Mouse (Mus musculus): ENCODE measurements around the gene Aasdh. TPM values are rescaled to one million over a fixed set of nuclear protein-coding genes. Genes with fewer than 3 reads are reported as not detected.

Gene Aasdh
- total and polyA plus RNA-seq, 3 experiments = 20.7 to 26.5 TPM; not detected in 1

DNA sequence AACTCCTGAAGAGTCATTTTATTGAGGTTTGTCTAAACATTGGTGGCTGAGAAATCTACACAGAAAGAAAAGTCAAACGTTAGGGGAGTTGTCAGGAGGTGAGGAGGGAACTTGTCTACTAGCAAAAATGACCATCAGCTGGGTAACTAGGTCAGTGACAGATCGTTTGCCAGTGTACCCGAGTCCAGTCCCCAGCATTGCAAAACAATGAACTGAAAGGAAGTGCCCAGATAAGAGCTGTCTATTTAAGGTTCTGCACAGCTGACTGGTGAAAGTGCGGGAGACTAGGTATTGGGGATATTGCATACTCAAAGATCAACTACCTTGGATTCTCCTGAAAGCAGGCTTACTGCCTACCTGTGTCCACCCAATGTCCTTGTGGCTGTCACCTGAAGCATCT is 3.2 kb downstream of the Aasdh start:
- TF ChIP-seq SMC3 (IDR thresholded peaks at IDR 0.05; ENCODE audit: low read depth, low read length) (no peak), RCOR1 (IDR thresholded peaks at IDR 0.05; ENCODE audit: low read depth, low read length) (no peak), ZNF384 (IDR thresholded peaks at IDR 0.05; ENCODE audit: low read depth, low read length) (no peak), MXI1 (IDR thresholded peaks at IDR 0.05; ENCODE audit: low read depth, low read length) (no peak), GABPA (IDR thresholded peaks at IDR 0.05; ENCODE audit: low read depth, low read length) (no peak), MEF2A (IDR thresholded peaks at IDR 0.05; ENCODE audit: extremely low read depth, insufficient replicate concordance, low read depth, low read length, poor library complexity, severe bottlenecking) (no peak), USF2 (IDR thresholded peaks at IDR 0.05; ENCODE audit: borderline replicate concordance in 1 of 2, insufficient read depth in 1 of 2, low read depth in 1 of 2, low read length in 2 of 2) (no peak), UBTF (IDR thresholded peaks at IDR 0.05; ENCODE audit: borderline replicate concordance, insufficient read depth, low read depth, low read length) (no peak), KAT2A (conservative IDR thresholded peaks at IDR 0.05; ENCODE audit: low read depth, low read length) (no peak), GATA1 (IDR thresholded peaks at IDR 0.05; ENCODE audit: low read depth, low read length) (no peak)
- Histone ChIP-seq H3K9me3 (replicated peaks; ENCODE audit: insufficient read depth, low read length) (no peaks in the 10 kb centered on the region), H3K27me3 (ENCODE audit: control insufficient read depth in 1 of 2, insufficient read depth in 2 of 2, low read length in 2 of 2) (no peaks in the 10 kb centered on the region), H3K36me3 (ENCODE audit: control insufficient read depth in 1 of 2, insufficient read depth in 2 of 2, low read length in 2 of 2) (peaks cover 2 to 15% of the 10 kb centered on the region in 2 experiments; a peak in 3 of 4 replicates), H3K79me2 (ENCODE audit: control insufficient read depth, insufficient read depth, low read length, poor library complexity) (peaks cover 4% of the 10 kb centered on the region; the same call in 1 of the 2 replicates), H3K27ac (ENCODE audit: control insufficient read depth, low read depth, low read length) (no peak overlapping the region), H3K9ac (ENCODE audit: control insufficient read depth, low read depth, low read length, poor library complexity, severe bottlenecking) (no peak overlapping the region), H3K4me1 (ENCODE audit: control insufficient read depth in 1 of 2, insufficient read depth in 2 of 2, low read length in 2 of 2) (peaks cover 4 to 9% of the 10 kb centered on the region in 2 experiments; a peak in 2 of 4 replicates), H3K4me3 (ENCODE audit: control insufficient read depth in 1 of 2, insufficient read depth in 1 of 2, low read depth in 2 of 2, low read length in 2 of 2) (no peak overlapping the region)
- DNase-seq (ENCODE audit: low read depth, low spot score) = no peak

DNA sequence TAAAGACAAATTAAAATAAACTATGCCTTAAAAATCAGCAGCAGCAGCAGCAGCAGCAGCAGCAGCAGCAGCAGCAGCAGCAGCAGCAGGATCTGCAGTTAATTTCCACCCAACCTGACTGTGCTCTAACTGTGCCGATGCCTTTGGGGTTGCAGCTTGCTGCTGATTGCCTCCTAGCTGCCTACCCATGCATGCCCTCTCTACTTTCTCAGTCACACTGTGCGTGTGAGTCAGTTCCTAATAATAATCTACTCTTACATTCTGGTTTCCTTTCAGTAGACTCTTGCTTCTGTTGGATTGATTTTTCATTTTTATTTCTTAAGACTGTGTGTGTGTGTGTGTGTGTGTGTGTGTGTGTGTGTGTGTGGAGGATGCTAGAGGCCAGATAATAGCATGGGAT is 12.2 kb downstream of the Aasdh start:
- DNase-seq (ENCODE audit: low read depth, low spot score) = no peak
- H3K27me3 ChIP-seq (ENCODE audit: control insufficient read depth in 1 of 2, insufficient read depth in 2 of 2, low read length in 2 of 2) = no peaks in the 10 kb centered on the region
- no peaks in the 10 kb centered on the region for H3K4me1 ChIP-seq (ENCODE audit: control insufficient read depth in 1 of 2, insufficient read depth in 2 of 2, low read length in 2 of 2)
- peaks cover 0 to 18% of the 10 kb centered on the region in 2 experiments; a peak in 2 of 4 replicates for H3K36me3 ChIP-seq (ENCODE audit: control insufficient read depth in 1 of 2, insufficient read depth in 2 of 2, low read length in 2 of 2)
- H3K79me2 ChIP-seq (ENCODE audit: control insufficient read depth, insufficient read depth, low read length, poor library complexity) = no peaks in the 10 kb centered on the region
- no peak overlapping the region for H3K9ac ChIP-seq (ENCODE audit: control insufficient read depth, low read depth, low read length, poor library complexity, severe bottlenecking)
- H3K27ac ChIP-seq (ENCODE audit: control insufficient read depth, low read depth, low read length) = no peak overlapping the region
- H3K4me3 ChIP-seq (ENCODE audit: control insufficient read depth in 1 of 2, insufficient read depth in 1 of 2, low read depth in 2 of 2, low read length in 2 of 2) = no peak overlapping the region
- no peak for TF ChIP-seq CHD2 (IDR thresholded peaks at IDR 0.05; ENCODE audit: low read length)
- no peak for TF ChIP-seq GATA1 (IDR thresholded peaks at IDR 0.05; ENCODE audit: low read depth, low read length)
- H3K9me3 ChIP-seq (replicated peaks; ENCODE audit: insufficient read depth, low read length) = no peaks in the 10 kb centered on the region

DNA sequence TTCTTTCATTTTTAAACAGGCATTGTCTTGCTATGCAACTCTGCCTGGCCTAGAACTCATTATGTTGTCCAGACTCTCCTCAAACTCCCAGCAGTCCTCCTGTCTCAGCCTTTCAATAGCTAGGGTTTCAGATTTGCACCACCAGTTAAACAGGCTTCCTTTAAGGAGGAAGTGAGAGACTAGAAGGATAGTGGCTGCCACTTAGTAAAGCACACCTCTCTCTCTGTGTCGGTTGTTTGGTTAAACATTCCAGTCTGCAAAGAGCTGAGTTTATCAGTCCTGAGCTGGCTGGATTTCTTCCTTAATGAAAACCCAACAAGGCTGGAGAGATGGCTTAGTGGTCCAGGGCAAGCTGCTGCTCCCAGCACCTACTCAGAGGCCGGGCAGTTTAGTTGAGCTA is 12.7 kb downstream of the Aasdh start:
- no peak overlapping the region for H3K4me3 ChIP-seq (ENCODE audit: control insufficient read depth in 1 of 2, insufficient read depth in 1 of 2, low read depth in 2 of 2, low read length in 2 of 2)
- H3K27ac ChIP-seq (ENCODE audit: control insufficient read depth, low read depth, low read length) = no peak overlapping the region
- TF ChIP-seq ZNF384 (IDR thresholded peaks at IDR 0.05; ENCODE audit: low read depth, low read length) = no peak
- no peak for TF ChIP-seq ETS1 (IDR thresholded peaks at IDR 0.05; ENCODE audit: low read depth, low read length)
- TF ChIP-seq MAZ (IDR thresholded peaks at IDR 0.05; ENCODE audit: low read depth, low read length) = no peak
- TF ChIP-seq GABPA (IDR thresholded peaks at IDR 0.05; ENCODE audit: low read depth, low read length) = no peak
- TF ChIP-seq MYC (IDR thresholded peaks at IDR 0.05; ENCODE audit: low read depth, low read length) = no peak
- TF ChIP-seq CHD1 (IDR thresholded peaks at IDR 0.05; ENCODE audit: low read depth, low read length) = no peak
- TF ChIP-seq E2F4 (IDR thresholded peaks at IDR 0.05; ENCODE audit: borderline replicate concordance, low read depth, low read length) = no peak
- TF ChIP-seq NRF1 (IDR thresholded peaks at IDR 0.05; ENCODE audit: insufficient read depth, low read depth, low read length, poor library complexity, severe bottlenecking) = no peak
- no peak for TF ChIP-seq CTCF (IDR thresholded peaks at IDR 0.05 in 2 of 3, conservative IDR thresholded peaks at IDR 0.05 in 1 of 3; ENCODE audit: control insufficient read depth in 1 of 3, insufficient read depth in 1 of 3, low read depth in 2 of 3, low read length in 3 of 3, poor library complexity in 1 of 3, severe bottlenecking in 1 of 3)
- no peak for TF ChIP-seq MYB (IDR thresholded peaks at IDR 0.05; ENCODE audit: low read depth, low read length)
- no peak for TF ChIP-seq POLR2AphosphoS2 (IDR thresholded peaks at IDR 0.05; ENCODE audit: low read length)
- no peak for TF ChIP-seq RCOR1 (IDR thresholded peaks at IDR 0.05; ENCODE audit: low read depth, low read length)
- no peak for TF ChIP-seq SMC3 (IDR thresholded peaks at IDR 0.05; ENCODE audit: low read depth, low read length)
- no peak for TF ChIP-seq SIN3A (IDR thresholded peaks at IDR 0.05; ENCODE audit: low read length)
- no peak for TF ChIP-seq TBP (IDR thresholded peaks at IDR 0.05; ENCODE audit: low read depth, low read length)
- no peak for TF ChIP-seq MEF2A (IDR thresholded peaks at IDR 0.05; ENCODE audit: extremely low read depth, insufficient replicate concordance, low read depth, low read length, poor library complexity, severe bottlenecking)
- TF ChIP-seq MAFK (IDR thresholded peaks at IDR 0.05; ENCODE audit: borderline replicate concordance, low read depth, low read length) = no peak
- H3K9me3 ChIP-seq (replicated peaks; ENCODE audit: insufficient read depth, low read length) = no peaks in the 10 kb centered on the region
- no peak overlapping the region for H3K9ac ChIP-seq (ENCODE audit: control insufficient read depth, low read depth, low read length, poor library complexity, severe bottlenecking)
- H3K79me2 ChIP-seq (ENCODE audit: control insufficient read depth, insufficient read depth, low read length, poor library complexity) = no peaks in the 10 kb centered on the region
- H3K4me1 ChIP-seq (ENCODE audit: control insufficient read depth in 1 of 2, insufficient read depth in 2 of 2, low read length in 2 of 2) = no peaks in the 10 kb centered on the region
- H3K36me3 ChIP-seq (ENCODE audit: control insufficient read depth in 1 of 2, insufficient read depth in 2 of 2, low read length in 2 of 2) = peaks cover 0 to 17% of the 10 kb centered on the region in 2 experiments; a peak in 2 of 4 replicates
- no peaks in the 10 kb centered on the region for H3K27me3 ChIP-seq (ENCODE audit: control insufficient read depth in 1 of 2, insufficient read depth in 2 of 2, low read length in 2 of 2)
- no peak for DNase-seq (ENCODE audit: low read depth, low spot score)

Data from MEL (cell line).